Mouse (Mus musculus): Measurements from ENCODE around the gene Mex3d. TPM values are rescaled to one million over a fixed set of nuclear protein-coding genes. Genes with fewer than 3 reads are reported as not detected.
A peak's percentile ranks its signal among the peaks of the same experiment; 100 is the strongest.
"Not testable (repeated sequence)": the region's sequence is repeated elsewhere in the genome, so short reads cannot be mapped to it uniquely, and the experiment has no call there.

Mex3d gene
- polyA plus RNA-seq, 3 experiments from 2014 or later = 0.79 to 1.3 (median 0.79) TPM

GRCm38 (mm10) chr10:80352727-80353126, 34.7 kb downstream of the Mex3d start:
- ATAC-seq = no peak

DNA sequence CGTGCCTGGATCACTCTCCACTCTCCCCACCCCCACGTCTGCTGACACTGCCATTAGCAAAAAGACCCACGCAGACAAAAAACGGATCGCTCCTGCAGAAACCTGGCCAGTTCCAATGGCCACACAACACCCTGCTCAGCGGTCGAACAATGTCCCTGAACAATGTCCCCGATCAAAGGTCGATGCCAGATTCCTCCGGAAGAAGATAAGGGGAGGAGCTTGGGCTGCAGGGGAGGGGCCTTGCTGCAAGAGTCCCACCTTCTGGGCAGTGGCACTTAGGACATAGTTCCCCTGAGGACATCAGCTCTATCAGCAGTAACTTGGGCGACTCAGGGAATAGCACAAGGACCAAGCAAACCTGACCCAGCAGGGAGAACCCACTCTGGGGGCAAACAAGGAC, 35.6 kb downstream of the Mex3d start:
- ATAC-seq = no peak

DNA sequence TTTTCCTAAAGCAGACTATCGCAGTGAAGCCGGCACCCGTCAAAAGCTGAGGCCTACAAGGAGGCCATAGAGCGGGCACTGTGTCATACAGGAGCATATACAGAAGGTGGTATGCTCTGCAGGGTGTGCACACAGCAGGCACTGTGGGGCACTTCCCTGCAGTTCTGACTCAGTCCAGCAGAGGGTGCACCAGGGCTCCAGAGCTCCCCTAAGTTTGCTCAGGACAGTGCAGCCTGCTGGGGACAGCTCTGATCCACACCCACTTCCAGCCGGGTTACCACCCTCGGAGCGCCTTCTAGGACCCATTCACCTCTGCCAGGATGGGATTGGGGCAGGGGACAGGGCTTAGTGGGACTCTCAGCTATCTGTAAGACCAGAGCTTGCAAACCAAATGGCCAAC, 37.2 kb downstream of the Mex3d start:
- ATAC-seq = peak; percentile 79

DNA sequence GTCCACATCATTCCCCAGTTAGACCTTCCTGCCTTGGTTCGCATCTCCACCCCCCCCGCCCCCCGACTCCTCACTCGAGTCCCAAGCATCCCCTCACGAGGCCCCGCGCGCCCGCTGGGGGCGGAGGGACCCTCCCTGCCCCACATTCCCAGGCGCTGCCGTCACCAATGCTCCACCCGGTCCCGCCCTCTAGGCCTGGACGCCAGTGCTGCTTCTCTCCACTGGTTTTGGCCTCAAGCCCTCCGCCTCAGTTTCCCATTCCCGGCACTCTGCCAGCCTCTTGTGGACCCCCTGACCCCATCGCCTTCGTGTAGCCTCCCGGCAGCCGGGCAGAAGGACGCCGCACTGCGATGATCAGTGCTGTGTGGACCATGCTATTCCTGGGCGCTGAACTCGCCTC, 38.5 kb downstream of the Mex3d start:
- no peak for ATAC-seq

GRCm38 (mm10) chr10:80348244-80348781, 39.1 kb downstream of the Mex3d start, which contains the start of gene Adamtsl5:
TSS of gene Adamtsl5 (minus strand) at chr10:80348412.
- ATAC-seq = peak; percentile 46

- no peak for ATAC-seq
Observed at GRCm38 (mm10) chr10:80347514-80347967, 39.9 kb downstream of the Mex3d start.

DNA sequence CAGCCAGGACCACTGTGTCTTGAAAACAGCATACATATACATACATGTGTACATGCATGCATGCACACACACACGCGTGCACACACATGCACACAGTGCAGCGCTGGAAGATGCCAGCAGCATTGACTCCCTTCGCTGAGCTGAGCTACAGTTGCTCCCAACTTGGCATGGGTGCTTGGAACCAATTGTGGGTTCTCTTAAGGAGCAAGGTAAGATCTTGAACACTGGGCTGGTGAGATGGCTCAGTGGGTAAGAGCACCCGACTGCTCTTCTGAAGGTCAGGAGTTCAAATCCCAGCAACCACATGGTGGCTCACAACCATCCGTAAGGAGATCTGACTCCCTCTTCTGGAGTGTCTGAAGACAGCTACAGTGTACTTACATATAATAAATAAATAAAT, 41.5 kb downstream of the Mex3d start:
- not testable (repeated sequence) for ATAC-seq

DNA sequence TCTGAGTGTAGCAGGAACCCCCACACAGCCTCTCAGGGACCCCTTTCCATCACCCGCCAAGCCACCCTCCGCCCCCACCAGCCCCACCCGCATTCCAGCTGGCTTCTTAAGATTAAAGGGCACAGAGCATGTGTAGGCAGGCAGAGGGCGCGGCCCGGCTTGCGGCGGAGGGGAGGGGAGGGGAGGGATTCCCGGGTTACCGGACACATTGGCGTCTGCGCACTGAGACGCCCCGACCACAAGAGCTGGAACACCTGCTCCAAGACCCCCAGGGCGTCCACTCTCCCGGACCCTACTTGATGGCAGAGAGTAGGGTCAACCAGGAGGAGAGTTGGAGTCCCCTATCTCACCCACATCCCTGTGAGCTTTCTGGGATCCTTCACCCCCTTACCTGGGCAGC, 42.3 kb downstream of the Mex3d start:
- no peak for ATAC-seq

DNA sequence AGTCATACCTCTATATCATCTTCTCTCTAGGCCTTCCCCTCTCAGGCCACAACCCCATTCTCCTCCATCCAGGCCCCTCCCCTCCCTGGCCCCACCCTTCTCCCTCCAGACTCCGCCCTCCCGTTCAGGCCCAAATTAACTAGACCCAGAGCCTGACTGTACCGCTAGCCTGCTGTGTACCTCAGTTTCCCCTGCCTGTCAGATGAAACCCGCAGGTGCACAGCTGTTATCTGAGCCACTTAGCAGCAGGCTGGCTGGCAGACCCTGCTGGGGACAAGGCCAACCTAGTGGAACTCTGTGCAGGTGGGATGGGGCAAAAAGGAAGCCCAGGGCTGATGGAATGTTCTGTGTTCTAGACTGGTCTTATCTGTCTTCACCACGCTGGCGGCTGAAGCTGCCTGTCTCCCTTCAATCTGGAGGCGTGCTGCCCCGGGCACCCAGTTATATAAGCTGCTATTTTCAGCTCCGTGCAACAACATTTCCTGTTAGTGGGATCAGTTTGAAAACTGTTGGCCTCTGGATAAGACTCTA, 43.3 kb downstream of the Mex3d start:
- ATAC-seq = no peak

DNA sequence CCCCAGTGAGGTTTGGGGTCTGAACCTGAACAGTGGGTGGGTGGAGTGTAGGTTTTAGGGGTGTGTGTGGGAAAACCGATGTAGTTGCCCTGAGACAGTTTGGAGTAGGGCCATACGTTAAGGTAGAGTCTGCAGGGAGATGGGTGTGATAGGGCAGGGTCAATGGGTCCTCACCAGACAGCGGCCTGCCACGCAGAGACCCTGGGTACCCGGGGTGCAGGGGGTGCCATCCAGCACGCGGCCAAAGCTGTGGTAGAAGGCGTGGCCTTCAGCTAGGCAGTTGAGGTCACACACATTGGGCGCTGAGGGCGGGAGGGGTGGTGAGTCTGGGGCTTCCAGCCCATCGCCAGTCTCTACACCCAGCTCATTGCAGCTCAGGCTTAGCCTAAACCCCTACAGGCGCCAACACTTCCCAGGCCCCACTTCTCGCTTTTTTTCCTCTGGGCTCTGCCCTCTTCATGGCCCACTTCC, 44.0 kb downstream of the Mex3d start:
- ATAC-seq = no peak

DNA sequence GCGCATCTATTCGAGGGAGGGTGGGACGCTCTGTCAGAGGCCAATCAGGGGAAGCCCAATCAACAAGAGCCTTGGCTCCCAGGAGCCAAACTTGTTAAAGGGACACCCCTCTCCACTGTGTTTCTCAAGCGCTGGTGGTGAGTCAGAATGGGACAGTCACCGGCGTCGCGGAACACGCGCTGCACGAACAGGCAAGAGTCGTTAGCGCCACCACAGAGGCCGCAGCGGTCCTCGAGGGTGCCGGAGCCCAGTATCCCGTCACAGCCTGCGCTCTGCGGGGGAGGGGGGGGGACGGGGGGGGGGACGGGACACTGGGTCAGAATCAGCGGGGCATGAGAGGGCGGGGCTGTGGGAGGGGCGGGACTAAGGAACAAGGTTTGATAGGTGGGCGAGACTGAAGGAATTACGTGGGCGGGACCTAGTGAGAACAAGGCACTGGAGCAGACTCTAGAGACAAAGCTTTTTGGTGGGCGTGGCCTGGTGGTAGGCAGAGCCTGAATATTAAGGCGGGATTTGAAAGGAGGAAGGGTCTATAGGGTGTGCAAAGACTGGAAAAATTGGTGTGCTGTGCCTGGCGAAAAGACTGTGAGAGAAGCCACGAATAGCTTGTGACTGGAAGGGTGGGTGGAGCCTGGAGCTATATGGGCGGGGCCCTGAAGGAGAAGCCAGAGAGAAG, 44.6 kb downstream of the Mex3d start:
- peak; percentile 75 for ATAC-seq

DNA sequence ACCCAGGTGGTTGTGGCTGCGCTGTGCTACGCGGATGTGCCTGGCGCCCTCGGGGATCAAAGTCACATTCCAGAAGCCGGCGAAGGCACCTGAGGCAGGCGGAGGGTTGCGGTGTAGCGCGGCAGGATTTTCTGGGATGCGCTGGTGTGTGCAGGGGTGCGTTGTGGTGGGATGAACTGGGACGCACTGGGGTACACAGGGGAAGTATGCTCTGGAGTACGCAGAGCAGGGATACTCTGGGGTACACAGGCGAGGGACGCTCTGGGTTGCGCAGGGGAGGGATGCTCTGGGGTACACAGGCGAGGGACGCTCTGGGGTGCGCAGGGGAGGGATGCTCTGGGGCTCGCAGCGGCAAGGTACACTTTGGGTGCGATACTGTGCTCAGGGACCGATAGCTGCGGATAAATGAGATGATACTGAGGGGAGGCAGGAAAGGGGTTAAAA, 45.1 kb downstream of the Mex3d start:
- ATAC-seq = no peak

- no peak for ATAC-seq
Observed at GRCm38 (mm10) chr10:80341491-80342304, 45.8 kb downstream of the Mex3d start.

DNA sequence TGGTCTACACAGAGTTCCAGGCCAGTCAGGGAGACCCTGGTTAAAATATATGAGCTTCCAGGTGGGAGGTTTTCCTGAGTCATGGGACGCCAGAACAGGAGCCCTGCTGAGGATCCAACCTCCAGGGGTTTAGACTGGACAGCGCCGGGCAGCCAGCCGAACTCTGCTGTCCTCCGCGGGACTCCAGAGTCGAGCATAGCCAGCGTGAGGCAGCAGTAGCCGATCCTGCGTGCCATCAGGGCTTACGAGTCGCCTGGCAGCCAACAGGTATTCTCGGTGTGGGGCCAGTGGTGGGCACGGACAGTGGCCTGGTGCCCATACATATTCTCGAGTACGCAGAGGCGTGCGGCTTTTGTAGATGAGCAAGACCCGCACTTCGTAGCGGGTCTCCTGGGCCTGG, 46.4 kb downstream of the Mex3d start:
- ATAC-seq = no peak

- peak; percentile 45 for ATAC-seq
Observed at GRCm38 (mm10) chr10:80339941-80340750, 47.3 kb downstream of the Mex3d start.

DNA sequence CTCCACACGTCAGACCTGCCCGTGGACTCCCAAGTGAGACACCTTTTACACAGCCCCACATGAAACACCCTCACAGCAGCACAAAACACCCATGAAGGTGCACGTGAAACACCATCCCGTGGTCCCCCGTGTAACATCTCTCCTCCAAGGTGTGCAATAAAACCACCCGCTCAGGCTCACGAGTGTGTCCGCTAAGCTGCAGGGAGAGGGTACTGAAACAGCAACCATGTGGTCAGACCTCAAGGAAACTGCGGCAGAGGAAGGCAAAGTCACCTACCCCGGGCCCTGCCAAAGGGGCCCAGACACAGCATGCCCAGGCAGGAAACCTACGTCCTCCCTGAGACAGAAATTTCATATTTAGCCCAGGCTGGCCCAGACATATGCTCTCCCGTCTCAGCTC, 51.2 kb downstream of the Mex3d start:
- ATAC-seq = no peak

GRCm38 (mm10) chr10:80332525-80332989, 54.9 kb downstream of the Mex3d start:
- ATAC-seq = no peak

- no peak for ATAC-seq
Observed at GRCm38 (mm10) chr10:80331636-80332524, 55.6 kb downstream of the Mex3d start.

DNA sequence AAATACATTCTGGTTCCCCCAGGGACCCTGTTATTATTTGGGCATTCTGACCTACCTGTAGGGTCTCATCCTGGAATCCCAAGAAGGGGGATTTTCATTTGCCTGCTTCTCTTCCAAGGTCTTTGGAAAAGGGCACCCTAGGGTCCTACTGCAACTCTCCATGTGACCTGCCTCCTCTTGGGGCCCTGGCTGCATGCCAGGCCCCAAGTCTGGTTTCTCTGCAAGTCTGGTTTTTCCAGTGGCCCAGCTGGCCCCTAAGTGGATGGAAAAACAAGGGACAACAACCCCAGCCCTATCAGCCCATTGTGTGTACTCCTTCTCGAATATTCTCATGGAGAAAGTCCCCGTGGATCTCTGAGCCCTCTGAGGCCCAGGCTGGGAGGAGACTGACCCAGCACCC, 56.6 kb downstream of the Mex3d start:
- no peak for ATAC-seq

All from inflammation-experienced regulatory T-cells, adult 6 months (primary cell).